ENCODE assay signal across 12 mouse cellular contexts in the genomic region with DNA sequence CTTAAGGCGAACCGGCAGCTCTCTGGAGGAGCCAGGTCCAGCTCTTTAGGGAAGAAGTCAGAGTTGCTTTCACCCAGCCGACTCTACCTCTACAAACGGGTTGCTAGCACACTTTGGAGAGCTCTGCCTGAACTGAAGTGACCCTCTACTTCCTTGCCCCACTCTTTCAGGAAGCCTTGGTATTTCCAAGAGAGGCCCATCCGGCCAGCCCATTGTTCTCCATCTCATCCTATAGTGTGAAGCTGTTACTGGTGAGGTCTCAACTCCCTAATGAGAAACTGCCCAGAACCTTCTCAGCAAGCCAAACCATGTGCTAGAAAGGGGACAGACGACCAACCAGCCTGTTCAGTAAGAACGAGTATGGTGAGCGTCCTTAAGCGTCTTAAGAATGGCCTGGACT. TPM values are rescaled to one million over a fixed set of nuclear protein-coding genes. Genes with fewer than 3 reads are reported as not detected.
DNase-seq lines count a peak whose midpoint lies in the region; ATAC-seq lines count a peak whose summit lies in the region.
"Had no signal": no experiment of that assay in that cellular context is flagged by ENCODE, and none has a peak within 500 bp of the region (broad histone marks: within the 10 kb centered on the region; RNA-seq: fewer than 3 reads in every experiment).

No protein-coding gene starts in this region.

- H3K4me2 ChIP-seq in hindbrain, embryonic 13.5 days = no peak overlapping the region
- peak overlapping the region; percentile 95; the same call in 1 of the 2 replicates for H3K4me2 ChIP-seq in heart, embryonic 13.5 days

- H3K27ac ChIP-seq in hindbrain, embryonic 10.5 days = no peak overlapping the region
- H3K27ac ChIP-seq in hindbrain, embryonic 13.5 days = no peak overlapping the region
- peak overlapping the region; percentile 92 for H3K27ac ChIP-seq in brown adipose tissue, adult 24 weeks (replicated peaks; ENCODE audit: low read depth, low read length)
- peak overlapping the region; percentile 88 for H3K27ac ChIP-seq in heart, embryonic 13.5 days (replicated peaks)
- H3K27ac ChIP-seq: liver, embryonic 13.5 days had no signal

- no peaks in the 10 kb centered on the region for H3K9me3 ChIP-seq in hindbrain, embryonic 10.5 days
- no peaks in the 10 kb centered on the region for H3K9me3 ChIP-seq in hindbrain, embryonic 13.5 days
- H3K9me3 ChIP-seq in heart, embryonic 13.5 days = no peaks in the 10 kb centered on the region
- H3K9me3 ChIP-seq: liver, embryonic 13.5 days had no signal

- DNase-seq in hindbrain, embryonic 10.5 days (ENCODE audit: low spot score) = no peak
- DNase-seq in kidney, postnatal 10 days = peak; percentile 51
- DNase-seq in thymus, postnatal 14 days = no peak
- no peak for DNase-seq in layer of hippocampus, adult 11-12 months (ENCODE audit: low spot score)
- DNase-seq: adrenal gland, postnatal 10 days; cerebellum, adult 11-12 months; liver, embryonic 13.5 days had no signal

- WGBS in hindbrain, embryonic 10.5 days = 75% methylated on average over 9 of the region's 9 CpGs
- 74% methylated on average over 9 of the region's 9 CpGs for WGBS in hindbrain, embryonic 13.5 days
- 61% methylated on average over 9 of the region's 9 CpGs for WGBS in heart, embryonic 13.5 days

- peaks cover 24% of the 10 kb centered on the region for H3K4me1 ChIP-seq in hindbrain, embryonic 10.5 days (replicated peaks)
- peaks cover 20% of the 10 kb centered on the region for H3K4me1 ChIP-seq in hindbrain, embryonic 13.5 days (replicated peaks)
- H3K4me1 ChIP-seq in brown adipose tissue, adult 24 weeks (ENCODE audit: control insufficient read depth, insufficient read depth, insufficient read length, low read length) = peaks cover under 1% of the 10 kb centered on the region; the same call in 1 of the 2 replicates
- peaks cover 14% of the 10 kb centered on the region; the same call in 1 of the 2 replicates for H3K4me1 ChIP-seq in heart, embryonic 13.5 days

- H3K27me3 ChIP-seq in hindbrain, embryonic 10.5 days (ENCODE audit: insufficient read depth, poor library complexity, severe bottlenecking) = peaks cover 64% of the 10 kb centered on the region
- peaks cover 48% of the 10 kb centered on the region for H3K27me3 ChIP-seq in hindbrain, embryonic 13.5 days
- peaks cover 32% of the 10 kb centered on the region for H3K27me3 ChIP-seq in heart, embryonic 13.5 days (replicated peaks)

- H3K36me3 ChIP-seq in hindbrain, embryonic 10.5 days = no peaks in the 10 kb centered on the region
- no peaks in the 10 kb centered on the region for H3K36me3 ChIP-seq in hindbrain, embryonic 13.5 days
- H3K36me3 ChIP-seq in heart, embryonic 13.5 days = no peaks in the 10 kb centered on the region
- H3K36me3 ChIP-seq: liver, embryonic 13.5 days had no signal

- ATAC-seq in hindbrain, embryonic 13.5 days (ENCODE audit: low FRiP score) = no peak
- no peak for ATAC-seq in heart, embryonic 13.5 days (ENCODE audit: extremely low read depth, insufficient number of reproducible peaks, low FRiP score, low TSS enrichment)
- no peak for ATAC-seq in megakaryocyte progenitor cell, adult 5-6 weeks (replicated peaks; ENCODE audit: poor library complexity)
- ATAC-seq: Patski had no signal

- 0 out of 2 replicates have a peak overlapping the region, but pooled peaks have one; percentile 80 for H3K4me3 ChIP-seq in hindbrain, embryonic 10.5 days
- H3K4me3 ChIP-seq in hindbrain, embryonic 13.5 days = no peak overlapping the region
- peak overlapping the region; percentile 85 for H3K4me3 ChIP-seq in brown adipose tissue, adult 24 weeks (ENCODE audit: insufficient read depth, low read depth, low read length)
- no peak overlapping the region for H3K4me3 ChIP-seq in heart, embryonic 13.5 days

- no peak overlapping the region for H3K9ac ChIP-seq in hindbrain, embryonic 13.5 days
- H3K9ac ChIP-seq in heart, embryonic 13.5 days = no peak overlapping the region
- H3K9ac ChIP-seq: liver, embryonic 13.5 days had no signal

RNA-seq across cellular contexts. Expression of a gene that starts 1.3 kb away (rescaled TPM):
- polyA plus RNA-seq in hindbrain, embryonic 10.5 days (2016; fragmentation: Nextera tagmentation; extraction: Ambion mirVana) = 5.7 and 7.9 TPM in 2 replicates
- polyA plus RNA-seq in hindbrain, embryonic 13.5 days (2015; fragmentation: Nextera tagmentation; extraction: Ambion mirVana) = 5.6 and 6.5 TPM in 2 replicates
- polyA plus RNA-seq in brown adipose tissue, adult 24 weeks (2012; ENCODE audit: insufficient read depth, insufficient read length, missing spikeins) = 2.7 and 7.3 TPM in 2 replicates
- polyA plus RNA-seq in heart, embryonic 13.5 days (2015; fragmentation: Nextera tagmentation; extraction: Ambion mirVana) = 10.9 and 11.1 TPM in 2 replicates
- 4.2 and 7.5 TPM in 2 replicates for total RNA-seq in megakaryocyte progenitor cell, adult 5-6 weeks (2015)
- total RNA-seq in megakaryocyte progenitor cell, adult 5-6 weeks (2017) = 4.5 and 4.9 TPM in 2 replicates

RNA-seq across cellular contexts. Expression of a gene that starts 37.1 kb away (rescaled TPM):
- 3.9 and 5.8 TPM in 2 replicates for polyA plus RNA-seq in hindbrain, embryonic 10.5 days (2016; fragmentation: Nextera tagmentation; extraction: Ambion mirVana)
- polyA plus RNA-seq in hindbrain, embryonic 13.5 days (2015; fragmentation: Nextera tagmentation; extraction: Ambion mirVana) = 0.39 and 0.84 TPM in 2 replicates
- 0.55 TPM in 1 of 2 replicates, not detected in the other for polyA plus RNA-seq in brown adipose tissue, adult 24 weeks (2012; ENCODE audit: insufficient read depth, insufficient read length, missing spikeins)
- polyA plus RNA-seq in heart, embryonic 13.5 days (2015; fragmentation: Nextera tagmentation; extraction: Ambion mirVana) = 0.32 and 0.56 TPM in 2 replicates
- total RNA-seq in megakaryocyte progenitor cell, adult 5-6 weeks (2015) = not detected in 2 replicates
- not detected in 2 replicates for total RNA-seq in megakaryocyte progenitor cell, adult 5-6 weeks (2017)
- polyA plus RNA-seq: Patski had no signal

Comparison
In these comparisons a context has a peak if more than half of its experiments do, and no peak if none do; other contexts are left out.
1. H3K4me3 ChIP-seq: peak in hindbrain, embryonic 10.5 days (single experiment) and brown adipose tissue, adult 24 weeks (single experiment); none in hindbrain, embryonic 13.5 days (single experiment) and heart, embryonic 13.5 days (single experiment).
2. H3K27ac ChIP-seq: peak in brown adipose tissue, adult 24 weeks (single experiment) and heart, embryonic 13.5 days (single experiment); none in hindbrain, embryonic 10.5 days (single experiment) and hindbrain, embryonic 13.5 days (single experiment).